Mouse (Mus musculus): ENCODE results near the gene Polm. TPM values are rescaled to one million over a fixed set of nuclear protein-coding genes. Genes with fewer than 3 reads are reported as not detected.

The Polm gene
- polyA plus RNA-seq, 1 experiment from 2014 or later, result 7.0 TPM

DNA sequence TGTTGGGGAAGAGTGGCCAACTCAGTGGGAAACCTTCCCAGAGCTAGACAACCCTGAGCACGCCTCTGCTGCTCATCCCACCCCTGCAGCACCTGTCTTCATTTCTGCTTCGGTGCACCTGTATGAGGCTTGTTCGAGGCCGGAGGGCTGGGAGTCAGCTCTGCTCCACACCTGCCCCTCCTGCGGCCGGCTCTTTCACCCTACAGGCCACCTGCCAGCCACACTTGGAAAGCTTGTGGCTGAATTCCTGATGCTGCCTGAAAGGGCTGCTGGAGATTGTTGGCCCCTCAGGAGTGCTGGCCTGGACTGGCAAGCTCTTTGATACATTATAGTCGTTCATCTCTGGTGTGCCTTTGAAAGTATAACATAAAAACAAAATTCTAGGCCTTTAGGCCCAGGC, 2.5 kb upstream of the Polm start:
- no peak overlapping the region for H3K4me3 ChIP-seq (ENCODE audit: low read depth, low read length)
- H3K36me3 ChIP-seq (replicated peaks; ENCODE audit: control insufficient read depth, insufficient read depth, low read depth, low read length), result no peaks in the 10 kb centered on the region
- H3K9ac ChIP-seq (replicated peaks; ENCODE audit: low read length), result no peak overlapping the region
- H3K27ac ChIP-seq (replicated peaks; ENCODE audit: low read depth, low read length), result no peak overlapping the region
- DNase-seq (ENCODE audit: low spot score) (no peak), ATAC-seq (replicated peaks; ENCODE audit: insufficient number of reproducible peaks, low FRiP score, low TSS enrichment, low read depth) (no peak)
- H3K4me2 ChIP-seq (ENCODE audit: low read depth, low read length), result no peak overlapping the region
- 76% methylated on average over 7 of the region's 7 CpGs for WGBS
- H3K9me3 ChIP-seq (replicated peaks; ENCODE audit: control insufficient read depth, low read length), result no peaks in the 10 kb centered on the region
- H3K4me1 ChIP-seq (ENCODE audit: control insufficient read depth, insufficient read depth, low read length), result no peaks in the 10 kb centered on the region
- H3K27me3 ChIP-seq (ENCODE audit: control insufficient read depth, insufficient read depth, low read length), result no peaks in the 10 kb centered on the region

DNA sequence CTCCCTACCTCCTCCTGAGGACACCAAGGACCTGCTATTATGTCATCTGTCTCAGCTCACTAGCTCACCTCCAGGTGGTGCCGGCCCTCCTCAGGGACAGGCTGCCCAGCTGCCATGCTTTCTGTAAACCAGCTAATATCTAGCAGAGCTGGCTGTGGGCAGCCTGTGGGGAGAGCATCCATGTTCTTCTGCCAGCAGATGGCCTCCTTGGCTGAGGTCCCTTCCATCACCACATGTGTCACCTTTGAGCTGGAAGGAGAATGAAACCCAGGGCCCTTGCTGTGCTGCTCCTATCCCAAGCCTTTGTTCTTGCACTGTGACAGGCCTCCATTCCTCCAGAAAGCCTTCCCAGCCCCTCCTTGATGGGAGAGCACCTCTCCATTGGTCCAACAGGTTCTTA, 1.7 kb downstream of the Polm start:
- H3K27me3 ChIP-seq (ENCODE audit: control insufficient read depth, insufficient read depth, low read length), result no peaks in the 10 kb centered on the region
- no peak overlapping the region for H3K4me3 ChIP-seq (ENCODE audit: low read depth, low read length)
- 55% methylated on average over 1 of the region's 1 CpGs for WGBS
- H3K4me2 ChIP-seq (ENCODE audit: low read depth, low read length), result no peak overlapping the region
- no peak for DNase-seq (ENCODE audit: low spot score)
- no peak for ATAC-seq (replicated peaks; ENCODE audit: insufficient number of reproducible peaks, low FRiP score, low TSS enrichment, low read depth)
- no peaks in the 10 kb centered on the region for H3K9me3 ChIP-seq (replicated peaks; ENCODE audit: control insufficient read depth, low read length)
- H3K36me3 ChIP-seq (replicated peaks; ENCODE audit: control insufficient read depth, insufficient read depth, low read depth, low read length), result no peaks in the 10 kb centered on the region; the same call in 1 of the 2 replicates
- H3K9ac ChIP-seq (replicated peaks; ENCODE audit: low read length), result no peak overlapping the region
- H3K27ac ChIP-seq (replicated peaks; ENCODE audit: low read depth, low read length), result no peak overlapping the region
- H3K4me1 ChIP-seq (ENCODE audit: control insufficient read depth, insufficient read depth, low read length), result no peaks in the 10 kb centered on the region

DNA sequence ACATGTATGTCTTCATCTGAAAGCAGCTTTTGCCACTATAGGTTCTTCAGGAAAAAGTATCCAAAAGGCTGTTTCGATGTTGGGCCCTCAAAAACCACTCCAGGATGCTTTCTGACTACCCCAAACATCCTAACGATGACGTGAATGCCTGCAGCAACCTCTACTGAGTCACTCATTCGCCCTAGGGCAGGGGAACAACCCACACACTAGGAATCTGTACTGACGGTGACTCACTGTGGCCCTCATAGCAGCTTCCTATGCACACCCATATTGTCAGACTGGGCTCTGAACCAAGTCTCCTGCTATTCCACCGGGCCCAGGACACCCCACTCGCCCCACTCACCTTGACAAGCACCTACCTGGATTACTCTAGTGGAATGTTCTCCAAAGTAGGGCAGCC, 2.8 kb downstream of the Polm start:
- Histone ChIP-seq H3K27me3 (ENCODE audit: control insufficient read depth, insufficient read depth, low read length) (no peaks in the 10 kb centered on the region), H3K4me2 (ENCODE audit: low read depth, low read length) (no peak overlapping the region), H3K9me3 (replicated peaks; ENCODE audit: control insufficient read depth, low read length) (no peaks in the 10 kb centered on the region), H3K36me3 (replicated peaks; ENCODE audit: control insufficient read depth, insufficient read depth, low read depth, low read length) (no peaks in the 10 kb centered on the region; the same call in 1 of the 2 replicates), H3K4me3 (ENCODE audit: low read depth, low read length) (no peak overlapping the region), H3K27ac (replicated peaks; ENCODE audit: low read depth, low read length) (no peak overlapping the region), H3K9ac (replicated peaks; ENCODE audit: low read length) (no peak overlapping the region), H3K4me1 (ENCODE audit: control insufficient read depth, insufficient read depth, low read length) (no peaks in the 10 kb centered on the region)
- 92% methylated on average over 7 of the region's 7 CpGs for WGBS
- DNase-seq (ENCODE audit: low spot score) (no peak), ATAC-seq (replicated peaks; ENCODE audit: insufficient number of reproducible peaks, low FRiP score, low TSS enrichment, low read depth) (no peak)

DNA sequence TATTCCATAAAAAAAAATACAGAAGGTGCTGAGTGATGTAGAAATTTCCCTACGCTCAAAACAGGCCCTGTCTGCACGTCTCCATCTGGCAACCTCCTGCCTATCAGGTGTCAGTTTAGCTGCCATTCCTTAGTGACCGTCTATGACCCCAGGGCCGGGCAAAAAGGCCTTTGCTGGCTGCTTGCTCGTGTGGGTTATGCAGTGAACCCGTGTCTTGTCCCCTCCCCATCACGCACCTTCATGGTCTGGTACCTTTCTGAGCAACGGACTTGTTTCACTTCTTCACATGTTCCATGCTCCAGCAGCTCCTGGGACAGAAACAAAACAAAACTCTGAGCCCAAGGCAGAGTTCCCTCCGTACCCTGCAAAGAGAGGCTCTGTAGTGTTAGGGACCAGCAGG, 3.3 kb downstream of the Polm start:
- DNase-seq (ENCODE audit: low spot score) (no peak), ATAC-seq (replicated peaks; ENCODE audit: insufficient number of reproducible peaks, low FRiP score, low TSS enrichment, low read depth) (no peak)
- no peaks in the 10 kb centered on the region for H3K4me1 ChIP-seq (ENCODE audit: control insufficient read depth, insufficient read depth, low read length)
- H3K27ac ChIP-seq (replicated peaks; ENCODE audit: low read depth, low read length), result no peak overlapping the region
- no peaks in the 10 kb centered on the region for H3K9me3 ChIP-seq (replicated peaks; ENCODE audit: control insufficient read depth, low read length)
- H3K4me2 ChIP-seq (ENCODE audit: low read depth, low read length), result no peak overlapping the region
- no peak overlapping the region for H3K4me3 ChIP-seq (ENCODE audit: low read depth, low read length)
- WGBS, result 75% methylated on average over 9 of the region's 9 CpGs
- no peaks in the 10 kb centered on the region for H3K27me3 ChIP-seq (ENCODE audit: control insufficient read depth, insufficient read depth, low read length)
- H3K9ac ChIP-seq (replicated peaks; ENCODE audit: low read length), result no peak overlapping the region
- no peaks in the 10 kb centered on the region; the same call in 1 of the 2 replicates for H3K36me3 ChIP-seq (replicated peaks; ENCODE audit: control insufficient read depth, insufficient read depth, low read depth, low read length)

DNA sequence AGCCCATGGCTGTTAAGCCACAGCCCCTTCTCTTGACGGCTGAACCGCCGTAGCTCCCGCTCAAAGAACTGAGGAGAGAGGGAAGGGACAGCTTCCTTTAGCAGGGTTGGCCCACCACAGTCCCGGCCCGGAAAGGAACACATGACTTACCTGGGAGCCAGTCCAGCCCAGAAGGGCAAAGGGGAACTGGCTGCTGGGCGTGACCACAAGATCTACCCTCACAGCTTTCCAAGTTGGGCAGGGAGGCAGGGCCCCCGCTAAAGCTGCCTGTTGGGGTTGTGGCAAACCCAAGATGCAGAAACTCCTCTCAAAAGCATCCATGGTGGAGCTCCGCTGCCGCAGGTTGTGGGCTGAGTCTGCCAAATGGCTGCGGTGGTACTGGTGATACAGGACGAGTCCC, 8.5 kb downstream of the Polm start:
- no peak overlapping the region for H3K27ac ChIP-seq (replicated peaks; ENCODE audit: low read depth, low read length)
- no peaks in the 10 kb centered on the region for H3K36me3 ChIP-seq (replicated peaks; ENCODE audit: control insufficient read depth, insufficient read depth, low read depth, low read length)
- no peak for ATAC-seq (replicated peaks; ENCODE audit: insufficient number of reproducible peaks, low FRiP score, low TSS enrichment, low read depth)
- no peak for DNase-seq (ENCODE audit: low spot score)
- H3K4me2 ChIP-seq (ENCODE audit: low read depth, low read length), result no peak overlapping the region
- no peaks in the 10 kb centered on the region for H3K4me1 ChIP-seq (ENCODE audit: control insufficient read depth, insufficient read depth, low read length)
- H3K4me3 ChIP-seq (ENCODE audit: low read depth, low read length), result no peak overlapping the region
- no peak overlapping the region for H3K9ac ChIP-seq (replicated peaks; ENCODE audit: low read length)
- no peaks in the 10 kb centered on the region for H3K27me3 ChIP-seq (ENCODE audit: control insufficient read depth, insufficient read depth, low read length)
- no peaks in the 10 kb centered on the region for H3K9me3 ChIP-seq (replicated peaks; ENCODE audit: control insufficient read depth, low read length)
- 92% methylated on average over 12 of the region's 12 CpGs for WGBS

DNA sequence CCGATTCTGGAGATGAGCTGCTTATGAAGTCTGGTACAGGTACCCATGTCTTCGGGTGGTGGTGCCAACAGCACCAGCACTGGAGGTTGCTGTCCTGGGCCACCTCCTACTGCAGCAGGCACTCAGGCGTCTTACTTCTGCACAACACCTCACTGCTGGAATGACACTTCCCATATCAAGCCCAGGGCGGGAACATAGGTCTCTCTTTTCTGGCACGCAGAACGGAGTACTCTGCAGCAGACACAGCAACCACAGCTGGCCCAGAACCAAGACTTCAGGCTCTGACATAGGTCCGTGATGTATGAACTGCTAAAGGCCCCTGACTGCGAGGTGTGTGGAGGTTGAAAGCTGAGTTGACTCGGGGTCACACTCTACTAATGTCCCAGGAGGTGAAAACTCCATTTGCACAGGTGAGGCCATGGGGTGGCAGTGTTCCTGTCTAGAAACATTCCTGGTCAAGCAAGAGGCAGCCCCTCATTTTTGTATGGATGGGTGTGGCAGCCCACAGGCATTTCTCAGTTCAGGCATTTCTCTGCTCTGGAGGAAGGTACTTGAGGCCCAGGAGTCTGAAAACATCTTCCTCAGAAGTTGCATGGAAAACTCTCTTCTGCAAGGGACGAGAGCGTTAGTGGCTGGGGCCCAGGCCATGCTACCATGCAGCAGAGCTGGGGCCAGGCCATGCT, 9.2 kb downstream of the Polm start:
- no peaks in the 10 kb centered on the region for H3K36me3 ChIP-seq (replicated peaks; ENCODE audit: control insufficient read depth, insufficient read depth, low read depth, low read length)
- H3K4me2 ChIP-seq (ENCODE audit: low read depth, low read length), result no peak overlapping the region
- no peaks in the 10 kb centered on the region for H3K4me1 ChIP-seq (ENCODE audit: control insufficient read depth, insufficient read depth, low read length)
- H3K9me3 ChIP-seq (replicated peaks; ENCODE audit: control insufficient read depth, low read length), result no peaks in the 10 kb centered on the region
- H3K27me3 ChIP-seq (ENCODE audit: control insufficient read depth, insufficient read depth, low read length), result no peaks in the 10 kb centered on the region
- no peak overlapping the region for H3K27ac ChIP-seq (replicated peaks; ENCODE audit: low read depth, low read length)
- WGBS, result 87% methylated on average over 11 of the region's 11 CpGs
- H3K4me3 ChIP-seq (ENCODE audit: low read depth, low read length), result no peak overlapping the region
- DNase-seq (ENCODE audit: low spot score), result no peak
- no peak for ATAC-seq (replicated peaks; ENCODE audit: insufficient number of reproducible peaks, low FRiP score, low TSS enrichment, low read depth)
- H3K9ac ChIP-seq (replicated peaks; ENCODE audit: low read length), result no peak overlapping the region

DNA sequence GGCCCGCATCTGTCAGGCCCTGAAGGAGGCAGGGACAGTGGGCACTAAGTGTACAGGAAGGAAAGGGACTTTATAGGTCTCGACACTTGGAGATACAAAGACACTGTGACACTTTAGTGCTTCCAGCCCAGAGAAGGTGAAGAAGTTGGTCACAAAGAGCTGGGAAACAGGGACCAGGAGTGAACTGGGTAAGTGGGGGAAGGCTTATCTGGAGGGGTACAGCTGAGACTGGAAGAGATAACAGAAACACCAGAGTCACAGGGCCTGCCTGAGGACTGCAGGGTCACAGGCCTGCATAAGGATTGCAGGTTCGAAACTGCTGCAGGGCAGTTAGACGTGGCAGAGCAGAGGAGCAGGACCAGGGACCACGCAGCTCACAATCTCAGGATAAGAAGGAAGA, 9.9 kb downstream of the Polm start:
- Histone ChIP-seq H3K9me3 (replicated peaks; ENCODE audit: control insufficient read depth, low read length) (no peaks in the 10 kb centered on the region), H3K9ac (replicated peaks; ENCODE audit: low read length) (no peak overlapping the region), H3K36me3 (replicated peaks; ENCODE audit: control insufficient read depth, insufficient read depth, low read depth, low read length) (no peaks in the 10 kb centered on the region), H3K27ac (replicated peaks; ENCODE audit: low read depth, low read length) (no peak overlapping the region), H3K4me1 (ENCODE audit: control insufficient read depth, insufficient read depth, low read length) (no peaks in the 10 kb centered on the region), H3K4me3 (ENCODE audit: low read depth, low read length) (no peak overlapping the region), H3K27me3 (ENCODE audit: control insufficient read depth, insufficient read depth, low read length) (no peaks in the 10 kb centered on the region), H3K4me2 (ENCODE audit: low read depth, low read length) (no peak overlapping the region)
- DNase-seq (ENCODE audit: low spot score), result no peak
- ATAC-seq (replicated peaks; ENCODE audit: insufficient number of reproducible peaks, low FRiP score, low TSS enrichment, low read depth), result no peak
- 96% methylated on average over 5 of the region's 5 CpGs for WGBS

DNA sequence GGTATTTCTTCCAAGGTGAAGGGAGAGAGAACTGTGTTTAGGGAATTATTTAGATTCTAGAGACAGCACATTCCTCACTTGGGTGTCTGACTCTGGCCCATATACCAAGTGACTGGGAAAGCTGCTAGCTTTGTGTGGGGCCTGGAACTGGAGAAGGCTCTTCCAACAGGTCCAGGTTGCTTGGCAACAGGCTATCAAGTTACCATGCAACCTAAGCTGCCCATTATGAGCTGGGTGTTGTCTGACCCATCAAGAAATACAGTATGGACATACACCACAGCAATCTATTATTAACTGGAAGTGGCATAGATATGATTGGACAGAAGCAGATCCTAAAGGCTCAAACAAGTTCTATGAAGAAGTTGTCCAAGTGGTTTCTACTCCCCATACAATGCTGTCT, 12.4 kb downstream of the Polm start:
- no peaks in the 10 kb centered on the region for H3K36me3 ChIP-seq (replicated peaks; ENCODE audit: control insufficient read depth, insufficient read depth, low read depth, low read length)
- no peak overlapping the region for H3K4me3 ChIP-seq (ENCODE audit: low read depth, low read length)
- no peak for ATAC-seq (replicated peaks; ENCODE audit: insufficient number of reproducible peaks, low FRiP score, low TSS enrichment, low read depth)
- H3K9ac ChIP-seq (replicated peaks; ENCODE audit: low read length), result no peak overlapping the region
- no peaks in the 10 kb centered on the region for H3K4me1 ChIP-seq (ENCODE audit: control insufficient read depth, insufficient read depth, low read length)
- no peak overlapping the region for H3K27ac ChIP-seq (replicated peaks; ENCODE audit: low read depth, low read length)
- no peaks in the 10 kb centered on the region for H3K9me3 ChIP-seq (replicated peaks; ENCODE audit: control insufficient read depth, low read length)
- no peak for DNase-seq (ENCODE audit: low spot score)
- H3K27me3 ChIP-seq (ENCODE audit: control insufficient read depth, insufficient read depth, low read length), result no peaks in the 10 kb centered on the region
- H3K4me2 ChIP-seq (ENCODE audit: low read depth, low read length), result no peak overlapping the region

All from embryonic facial prominence, embryonic 11.5 days (tissue).